Comparison of ENCODE assay signal across 30 mouse cellular contexts in the genomic region with DNA sequence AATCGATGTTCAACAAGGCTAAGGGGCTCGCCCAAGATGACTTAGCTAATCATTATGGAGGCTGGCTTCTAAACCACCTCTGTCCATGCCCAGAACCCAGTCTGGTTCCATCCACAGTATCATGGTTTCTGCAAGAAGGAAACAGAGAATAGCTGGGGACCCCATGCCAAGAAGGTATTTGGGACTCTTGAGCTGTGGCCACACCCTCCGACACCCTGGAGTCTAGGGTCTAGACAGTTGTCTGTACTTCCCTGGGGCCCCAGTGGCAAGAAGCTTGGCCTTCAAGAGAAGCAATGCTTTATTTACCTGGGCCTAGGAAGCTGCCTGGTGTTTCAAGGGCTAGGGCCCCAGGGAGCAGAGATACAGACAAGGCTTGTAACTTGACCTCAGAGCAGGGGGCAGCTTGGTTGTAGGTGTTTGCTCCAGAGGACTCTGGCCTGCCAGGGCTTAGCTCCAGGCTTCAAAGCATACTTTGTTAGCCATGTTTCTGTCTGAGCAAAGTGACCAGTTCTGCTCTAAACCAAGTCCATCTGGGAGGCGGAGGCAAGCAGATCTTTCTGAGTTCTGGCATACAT. TPM values are rescaled to one million over a fixed set of nuclear protein-coding genes. Genes with fewer than 3 reads are reported as not detected.
A peak's percentile ranks its signal among the peaks of the same experiment; 100 is the strongest.
DNase-seq lines count a peak whose midpoint lies in the region; ATAC-seq and TF ChIP-seq lines count a peak whose summit lies in the region.
"Had no signal": no experiment of that assay in that cellular context is flagged by ENCODE, and none has a peak within 500 bp of the region (broad histone marks: within the 10 kb centered on the region; RNA-seq: fewer than 3 reads in every experiment).

No protein-coding gene starts in this region.

- no peak overlapping the region for H3K9ac ChIP-seq in stomach, embryonic 16.5 days (ENCODE audit: low read length)
- H3K9ac ChIP-seq in stomach, postnatal 0 days (ENCODE audit: low read length) = no peak overlapping the region
- H3K9ac ChIP-seq in intestine, postnatal 0 days (ENCODE audit: low read depth, low read length) = no peak overlapping the region
- H3K9ac ChIP-seq: forebrain, embryonic 13.5 days; hindbrain, embryonic 15.5 days; limb, embryonic 13.5 days; midbrain, embryonic 13.5 days; neural tube, embryonic 13.5 days had no signal

- peak; percentile 92 for DNase-seq in heart, adult 11 months
- DNase-seq in heart, embryonic 10.5 days (ENCODE audit: low spot score) = no peak
- DNase-seq in stomach, postnatal 0 days (ENCODE audit: low spot score) = no peak
- DNase-seq in ovary, postnatal 36 days (ENCODE audit: low spot score) = no peak
- DNase-seq in layer of hippocampus, adult 2 months (ENCODE audit: low spot score in 2 of 2) = no peak
- DNase-seq: adrenal gland, postnatal 25 days; cerebellum, adult 8-10 months; cerebellum, postnatal 36 days; lung, adult 18-20 months; retina, postnatal 1 day; right cerebral cortex, postnatal 14 days; spleen, adult 18-20 months; thymus, adult 2 months; thymus, postnatal 36 days had no signal

- 82% methylated on average over 4 of the region's 4 CpGs for WGBS in heart, embryonic 10.5 days
- 88% methylated on average over 4 of the region's 4 CpGs for WGBS in stomach, embryonic 16.5 days
- WGBS in stomach, postnatal 0 days = 94% methylated on average over 4 of the region's 4 CpGs
- 73% methylated on average over 4 of the region's 4 CpGs for WGBS in intestine, postnatal 0 days

- H3K36me3 ChIP-seq in heart, embryonic 10.5 days = peaks cover 8% of the 10 kb centered on the region
- peaks cover 4% of the 10 kb centered on the region; the same call in 1 of the 2 replicates for H3K36me3 ChIP-seq in stomach, embryonic 16.5 days (ENCODE audit: control insufficient read depth, insufficient read depth, low read length)
- H3K36me3 ChIP-seq in stomach, postnatal 0 days (ENCODE audit: control insufficient read depth, insufficient read depth, low read length) = peaks cover 6% of the 10 kb centered on the region; the same call in 1 of the 2 replicates
- peaks cover 35% of the 10 kb centered on the region for H3K36me3 ChIP-seq in intestine, postnatal 0 days (ENCODE audit: control insufficient read depth, insufficient read depth)
- H3K36me3 ChIP-seq: hindbrain, embryonic 15.5 days; midbrain, embryonic 13.5 days; neural tube, embryonic 13.5 days had no signal

- TF ChIP-seq EP300 in stomach, postnatal 0 days (optimal IDR thresholded peaks at IDR 0.05) = no peak

- peaks cover 16% of the 10 kb centered on the region for H3K4me1 ChIP-seq in heart, embryonic 10.5 days
- H3K4me1 ChIP-seq in stomach, embryonic 16.5 days (ENCODE audit: control insufficient read depth, insufficient read depth, low read length) = peaks cover 5% of the 10 kb centered on the region
- H3K4me1 ChIP-seq in stomach, postnatal 0 days (replicated peaks; ENCODE audit: control insufficient read depth, insufficient read depth) = no peaks in the 10 kb centered on the region
- peaks cover 14% of the 10 kb centered on the region; the same call in 1 of the 2 replicates for H3K4me1 ChIP-seq in intestine, postnatal 0 days (replicated peaks; ENCODE audit: control insufficient read depth, insufficient read depth, low read length)
- H3K4me1 ChIP-seq: forebrain, embryonic 13.5 days; hindbrain, embryonic 15.5 days; limb, embryonic 13.5 days; midbrain, embryonic 13.5 days; neural tube, embryonic 13.5 days had no signal

- H3K27me3 ChIP-seq in heart, embryonic 10.5 days (ENCODE audit: insufficient read depth, poor library complexity, severe bottlenecking) = no peaks in the 10 kb centered on the region
- H3K27me3 ChIP-seq in stomach, embryonic 16.5 days (ENCODE audit: control insufficient read depth, insufficient read depth, low read length) = no peaks in the 10 kb centered on the region
- H3K27me3 ChIP-seq in stomach, postnatal 0 days (ENCODE audit: control insufficient read depth, insufficient read depth, low read length) = no peaks in the 10 kb centered on the region
- H3K27me3 ChIP-seq in intestine, postnatal 0 days (replicated peaks; ENCODE audit: control insufficient read depth, insufficient read depth, low read length) = no peaks in the 10 kb centered on the region
- H3K27me3 ChIP-seq: forebrain, embryonic 13.5 days; hindbrain, embryonic 15.5 days; limb, embryonic 13.5 days; midbrain, embryonic 13.5 days; neural tube, embryonic 13.5 days; Patski had no signal

- H3K4me2 ChIP-seq in stomach, embryonic 16.5 days (ENCODE audit: low read depth, low read length) = no peak overlapping the region
- no peak overlapping the region for H3K4me2 ChIP-seq in stomach, postnatal 0 days (replicated peaks; ENCODE audit: low read depth)
- H3K4me2 ChIP-seq in intestine, postnatal 0 days (replicated peaks; ENCODE audit: low read depth) = no peak overlapping the region
- H3K4me2 ChIP-seq: forebrain, embryonic 13.5 days; hindbrain, embryonic 15.5 days; limb, embryonic 13.5 days; midbrain, embryonic 13.5 days; neural tube, embryonic 13.5 days had no signal

- no peaks in the 10 kb centered on the region for H3K9me3 ChIP-seq in heart, embryonic 10.5 days
- H3K9me3 ChIP-seq in stomach, embryonic 16.5 days (replicated peaks; ENCODE audit: control insufficient read depth, low read length) = no peaks in the 10 kb centered on the region
- H3K9me3 ChIP-seq in stomach, postnatal 0 days (ENCODE audit: control insufficient read depth, low read length) = no peaks in the 10 kb centered on the region
- H3K9me3 ChIP-seq in intestine, postnatal 0 days (ENCODE audit: control insufficient read depth) = no peaks in the 10 kb centered on the region
- H3K9me3 ChIP-seq: forebrain, embryonic 13.5 days; hindbrain, embryonic 10.5 days; hindbrain, embryonic 15.5 days; limb, embryonic 13.5 days; midbrain, embryonic 13.5 days; neural tube, embryonic 13.5 days had no signal

- TF ChIP-seq CTCF in stomach, postnatal 0 days (IDR thresholded peaks at IDR 0.05; ENCODE audit: low read depth) = no peak
- TF ChIP-seq CTCF in intestine, postnatal 0 days (IDR thresholded peaks at IDR 0.05; ENCODE audit: low read depth) = no peak
- no peak for TF ChIP-seq CTCF in layer of hippocampus, adult 2 months (conservative IDR thresholded peaks at IDR 0.05)

- no peak overlapping the region for H3K4me3 ChIP-seq in heart, embryonic 10.5 days
- H3K4me3 ChIP-seq in stomach, embryonic 16.5 days (replicated peaks; ENCODE audit: low read length) = no peak overlapping the region
- H3K4me3 ChIP-seq in stomach, postnatal 0 days (ENCODE audit: low read depth, low read length) = no peak overlapping the region
- no peak overlapping the region for H3K4me3 ChIP-seq in intestine, postnatal 0 days (ENCODE audit: low read depth, low read length)
- no peak overlapping the region for H3K4me3 ChIP-seq in layer of hippocampus, adult 2 months
- H3K4me3 ChIP-seq: forebrain, embryonic 13.5 days; hindbrain, embryonic 10.5 days; hindbrain, embryonic 15.5 days; limb, embryonic 13.5 days; midbrain, embryonic 13.5 days; neural tube, embryonic 13.5 days had no signal

- no peak overlapping the region for H3K27ac ChIP-seq in heart, embryonic 10.5 days
- peak overlapping the region; percentile 41 for H3K27ac ChIP-seq in stomach, embryonic 16.5 days (ENCODE audit: low read length)
- H3K27ac ChIP-seq in stomach, postnatal 0 days (replicated peaks) = no peak overlapping the region
- peak overlapping the region; percentile 67 for H3K27ac ChIP-seq in intestine, postnatal 0 days (ENCODE audit: low read depth, low read length)
- H3K27ac ChIP-seq in layer of hippocampus, adult 2 months = no peak overlapping the region
- H3K27ac ChIP-seq: forebrain, embryonic 13.5 days; hindbrain, embryonic 10.5 days; hindbrain, embryonic 15.5 days; limb, embryonic 13.5 days; macrophage; midbrain, embryonic 13.5 days; neural tube, embryonic 13.5 days had no signal

- no peak for ATAC-seq in stomach, embryonic 16.5 days (ENCODE audit: insufficient read depth, low FRiP score)
- ATAC-seq in stomach, postnatal 0 days (ENCODE audit: low FRiP score, low TSS enrichment) = no peak
- ATAC-seq in intestine, postnatal 0 days = peak; percentile 71
- ATAC-seq: forebrain, embryonic 13.5 days; lung, postnatal 0 days; midbrain, embryonic 13.5 days; Patski had no signal

RNA-seq across cellular contexts. Expression of a gene that starts 8.3 kb away (rescaled TPM):
- not detected in 2 replicates for polyA plus RNA-seq in heart, embryonic 10.5 days (2016; fragmentation: Nextera tagmentation; extraction: Ambion mirVana)
- 0.51 TPM in 1 of 2 replicates, not detected in the other for polyA plus RNA-seq in stomach, embryonic 16.5 days (2015; fragmentation: Nextera tagmentation; extraction: Ambion mirVana)
- polyA plus RNA-seq in stomach, postnatal 0 days (2015; fragmentation: Nextera tagmentation; extraction: Ambion mirVana) = 0.17 TPM in 1 of 2 replicates, not detected in the other
- polyA plus RNA-seq in intestine, postnatal 0 days (2015; fragmentation: Nextera tagmentation; extraction: Ambion mirVana) = 0.17 and 0.67 TPM in 2 replicates
- 1 to 10 TPM; 1.1 to 1.6 TPM for total RNA-seq in layer of hippocampus, adult 2 months (2021)
- total RNA-seq: heart, postnatal 14 days; MEL had no signal
- polyA plus RNA-seq: embryonic facial prominence, embryonic 11.5 days; forebrain, embryonic 13.5 days; heart, embryonic 14.5 days; hindbrain, embryonic 10.5 days; hindbrain, embryonic 15.5 days; kidney, embryonic 14.5 days; macrophage; midbrain, embryonic 13.5 days; neural tube, embryonic 13.5 days had no signal

RNA-seq across cellular contexts. Expression of a gene that starts 11.5 kb away (rescaled TPM):
- 7.9 TPM in 2 replicates for polyA plus RNA-seq in heart, embryonic 10.5 days (2016; fragmentation: Nextera tagmentation; extraction: Ambion mirVana)
- 25.8 and 29.4 TPM in 2 replicates for polyA plus RNA-seq in stomach, embryonic 16.5 days (2015; fragmentation: Nextera tagmentation; extraction: Ambion mirVana)
- polyA plus RNA-seq in stomach, postnatal 0 days (2015; fragmentation: Nextera tagmentation; extraction: Ambion mirVana) = 18.7 and 25.7 TPM in 2 replicates
- polyA plus RNA-seq in intestine, postnatal 0 days (2015; fragmentation: Nextera tagmentation; extraction: Ambion mirVana) = 64.3 and 76.1 TPM in 2 replicates
- total RNA-seq in layer of hippocampus, adult 2 months (2021) = 10 to 100 TPM in 1 of 2 experiments, 1 to 10 TPM in 1; 9.0 to 12.4 TPM

Comparison
In these comparisons a context has a peak if more than half of its experiments do, and no peak if none do; other contexts are left out.
1. H3K27ac ChIP-seq: peak in stomach, embryonic 16.5 days (single experiment) and intestine, postnatal 0 days (single experiment); none in heart, embryonic 10.5 days (single experiment), stomach, postnatal 0 days (single experiment) and layer of hippocampus, adult 2 months (single experiment).